ENCODE assay signal across 24 mouse cellular contexts in the genomic region with DNA sequence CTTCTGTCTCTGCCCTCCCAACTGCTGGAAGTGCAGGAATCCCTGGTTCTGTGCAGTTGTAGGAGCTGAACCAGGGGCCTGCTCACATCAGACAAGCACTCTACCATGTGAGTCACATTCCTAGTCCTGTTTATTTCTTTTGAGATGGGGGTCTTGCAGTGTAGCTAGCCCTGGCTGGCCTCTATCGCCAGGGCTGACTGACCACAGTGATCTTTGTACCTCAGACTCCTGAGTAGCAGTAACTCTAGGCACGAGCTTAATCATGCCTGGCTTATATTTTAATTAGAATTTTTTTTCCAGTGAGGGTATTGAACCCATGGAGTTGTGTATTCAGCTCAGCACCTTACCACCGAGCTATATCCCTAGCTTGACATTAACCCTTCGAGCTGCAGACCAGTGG. TPM values are rescaled to one million over a fixed set of nuclear protein-coding genes. Genes with fewer than 3 reads are reported as not detected.
DNase-seq lines count a peak whose midpoint lies in the region; ATAC-seq and TF ChIP-seq lines count a peak whose summit lies in the region.
"Had no signal": no experiment of that assay in that cellular context is flagged by ENCODE, and none has a peak within 500 bp of the region (broad histone marks: within the 10 kb centered on the region; RNA-seq: fewer than 3 reads in every experiment).

No protein-coding gene starts in this region.

- H3K4me1 ChIP-seq in heart, adult 2 months (ENCODE audit: control insufficient read depth, insufficient read depth, low read length): peaks cover 21% of the 10 kb centered on the region
- H3K4me1 ChIP-seq in kidney, postnatal 0 days (replicated peaks; ENCODE audit: insufficient read depth, low read length): peaks cover 4% of the 10 kb centered on the region; the same call in 1 of the 2 replicates

- peak; percentile 68 for ATAC-seq in kidney, postnatal 0 days (replicated peaks; ENCODE audit: low FRiP score, low read depth)
- ATAC-seq: activated CD4-positive, CD25-positive, alpha-beta regulatory T cell, adult 4 months; CD4-positive, CD25-positive, alpha-beta regulatory T cell, adult 4 months; forebrain, embryonic 13.5 days; forebrain, embryonic 15.5 days; Patski had no signal

- no peak for TF ChIP-seq CTCF in heart, adult 2 months (IDR thresholded peaks at IDR 0.05)
- no peak for TF ChIP-seq CTCF in kidney, postnatal 0 days (IDR thresholded peaks at IDR 0.05; ENCODE audit: low read depth)

- H3K79me2 ChIP-seq in heart, adult 2 months (replicated peaks; ENCODE audit: control insufficient read depth, insufficient read depth, low read length): no peaks in the 10 kb centered on the region

- H3K9me3 ChIP-seq in kidney, postnatal 0 days (replicated peaks; ENCODE audit: low read length): no peaks in the 10 kb centered on the region
- H3K9me3 ChIP-seq: embryonic facial prominence, embryonic 12.5 days; forebrain, embryonic 13.5 days; forebrain, embryonic 15.5 days; G1E had no signal

- 81% methylated on average over 4 of the region's 4 CpGs for WGBS in heart, adult 2 months
- WGBS in kidney, postnatal 0 days: 65% methylated on average over 4 of the region's 4 CpGs

- H3K36me3 ChIP-seq in heart, adult 2 months (ENCODE audit: control insufficient read depth, insufficient read depth, low read length): peaks cover 12% of the 10 kb centered on the region
- H3K36me3 ChIP-seq in kidney, postnatal 0 days (ENCODE audit: insufficient read depth, low read length): no peaks in the 10 kb centered on the region
- H3K36me3 ChIP-seq: embryonic facial prominence, embryonic 10.5 days; embryonic facial prominence, embryonic 12.5 days; forebrain, embryonic 15.5 days; G1E had no signal

- intact Hi-C loops in heart, adult 2 months (cut with DNase I): no loop called here

- no peak for TF ChIP-seq POLR2A in heart, adult 2 months (IDR thresholded peaks at IDR 0.05; ENCODE audit: insufficient read depth, low read depth, low read length)

- no peaks in the 10 kb centered on the region for H3K27me3 ChIP-seq in heart, adult 2 months (ENCODE audit: control insufficient read depth, insufficient read depth, low read length)
- H3K27me3 ChIP-seq in kidney, postnatal 0 days (ENCODE audit: insufficient read depth, low read length): no peaks in the 10 kb centered on the region
- H3K27me3 ChIP-seq: CH12.LX; embryonic facial prominence, embryonic 12.5 days; forebrain, embryonic 13.5 days; forebrain, embryonic 15.5 days; Patski had no signal

- no peak for TF ChIP-seq EP300 in heart, adult 2 months (IDR thresholded peaks at IDR 0.05; ENCODE audit: insufficient read depth, low read depth, low read length)

- no peak overlapping the region for H3K27ac ChIP-seq in heart, adult 2 months
- no peak overlapping the region for H3K27ac ChIP-seq in kidney, postnatal 0 days
- H3K27ac ChIP-seq: embryonic facial prominence, embryonic 10.5 days; embryonic facial prominence, embryonic 12.5 days; forebrain, embryonic 13.5 days; forebrain, embryonic 15.5 days had no signal

- no peak overlapping the region for H3K9ac ChIP-seq in heart, adult 2 months (ENCODE audit: low read depth, low read length)
- no peak overlapping the region for H3K9ac ChIP-seq in kidney, postnatal 0 days (ENCODE audit: low read depth, low read length)
- H3K9ac ChIP-seq: embryonic facial prominence, embryonic 12.5 days; forebrain, embryonic 13.5 days; forebrain, embryonic 15.5 days had no signal

- H3K4me2 ChIP-seq in kidney, postnatal 0 days (ENCODE audit: low read length): no peak overlapping the region
- H3K4me2 ChIP-seq: embryonic facial prominence, embryonic 12.5 days; forebrain, embryonic 13.5 days; forebrain, embryonic 15.5 days had no signal

- peak; percentile 56 for DNase-seq in heart, adult 11 months
- DNase-seq in heart, adult 2 months: no peak
- peak; percentile 61 for DNase-seq in kidney, adult 9 months
- DNase-seq in kidney, adult 8-10 months: no peak
- no peak for DNase-seq in kidney, postnatal 0 days (ENCODE audit: low spot score)
- DNase-seq in kidney, postnatal 36 days: no peak
- DNase-seq: adrenal gland, adult 8-10 months; adrenal gland, postnatal 14 days; adrenal gland, postnatal 36 days; B cell, adult 2 months; cerebellum, adult 11-12 months; cerebellum, adult 2 months; cerebellum, adult 9-10 months; cerebellum, postnatal 10 days; cerebellum, postnatal 25 days had no signal

- H3K4me3 ChIP-seq in heart, adult 2 months: no peak overlapping the region
- H3K4me3 ChIP-seq in kidney, postnatal 0 days (replicated peaks; ENCODE audit: low read depth, low read length): no peak overlapping the region
- H3K4me3 ChIP-seq: embryonic facial prominence, embryonic 10.5 days; embryonic facial prominence, embryonic 12.5 days; forebrain, embryonic 13.5 days; forebrain, embryonic 15.5 days had no signal

RNA-seq across cellular contexts. Expression of a gene that starts 21.6 kb away (rescaled TPM):
- 10 to 100 TPM; 10.6 to 24.6 TPM for total RNA-seq in heart, adult 2 months (2021)
- 5.2 and 6.1 TPM in 2 replicates for polyA plus RNA-seq in heart, adult 2 months (2012; rRNA removed)
- polyA plus RNA-seq in kidney, postnatal 0 days (2015; fragmentation: Nextera tagmentation; extraction: Ambion mirVana): 10.7 and 10.9 TPM in 2 replicates

Comparison
In these comparisons a context has a peak if more than half of its experiments do, and no peak if none do; other contexts are left out.
1. DNase-seq: peak in heart, adult 11 months (single experiment) and kidney, adult 9 months (single experiment); none in heart, adult 2 months (0 of 2), kidney, adult 8-10 months (0 of 2), kidney, postnatal 0 days (single experiment) and kidney, postnatal 36 days (0 of 2).